15 mouse cellular contexts compared by ENCODE assay signal in genomic region chr9:28937980-28938379, GRCm38 (mm10).
DNase-seq lines count a peak whose midpoint lies in the region; ATAC-seq and TF ChIP-seq lines count a peak whose summit lies in the region.
"Had no signal": no experiment of that assay in that cellular context is flagged by ENCODE, and none has a peak within 500 bp of the region (broad histone marks: within the 10 kb centered on the region; RNA-seq: fewer than 3 reads in every experiment).

No protein-coding gene starts in this region.

- TF ChIP-seq EP300 in ES-Bruce4 (IDR thresholded peaks at IDR 0.05; ENCODE audit: insufficient read depth, low read depth, low read length), result no peak

- H3K4me1 ChIP-seq in hindbrain, embryonic 10.5 days (replicated peaks), result no peaks in the 10 kb centered on the region
- H3K4me1 ChIP-seq in hindbrain, embryonic 16.5 days (ENCODE audit: control insufficient read depth, insufficient read depth, low read depth, low read length), result no peaks in the 10 kb centered on the region
- no peaks in the 10 kb centered on the region for H3K4me1 ChIP-seq in ES-Bruce4 (ENCODE audit: control insufficient read depth, insufficient read depth, low read length)
- H3K4me1 ChIP-seq: neural tube, embryonic 12.5 days had no signal

- TF ChIP-seq CTCF in ES-Bruce4 (IDR thresholded peaks at IDR 0.05; ENCODE audit: low read depth, low read length), result peak; percentile 2

- 64% methylated on average over 2 of the region's 2 CpGs for WGBS in hindbrain, embryonic 10.5 days
- 70% methylated on average over 2 of the region's 2 CpGs for WGBS in hindbrain, embryonic 16.5 days

- H3K27me3 ChIP-seq in hindbrain, embryonic 10.5 days (ENCODE audit: insufficient read depth, poor library complexity, severe bottlenecking), result no peaks in the 10 kb centered on the region
- H3K27me3 ChIP-seq in hindbrain, embryonic 16.5 days (replicated peaks; ENCODE audit: control insufficient read depth, insufficient read depth, low read length), result no peaks in the 10 kb centered on the region
- no peaks in the 10 kb centered on the region for H3K27me3 ChIP-seq in ES-Bruce4 (ENCODE audit: control insufficient read depth, insufficient read depth, low read length, poor library complexity, severe bottlenecking)
- H3K27me3 ChIP-seq: neural tube, embryonic 12.5 days had no signal

- no peak for TF ChIP-seq POLR2A in ES-Bruce4 (IDR thresholded peaks at IDR 0.05; ENCODE audit: insufficient read depth, low read length)

- H3K36me3 ChIP-seq in hindbrain, embryonic 10.5 days, result no peaks in the 10 kb centered on the region
- H3K36me3 ChIP-seq in hindbrain, embryonic 16.5 days (ENCODE audit: control insufficient read depth, insufficient read depth, low read length), result no peaks in the 10 kb centered on the region
- no peaks in the 10 kb centered on the region for H3K36me3 ChIP-seq in ES-Bruce4 (ENCODE audit: control insufficient read depth, insufficient read depth, low read length, poor library complexity, severe bottlenecking)
- H3K36me3 ChIP-seq: neural tube, embryonic 12.5 days had no signal

- no peak overlapping the region for H3K4me3 ChIP-seq in hindbrain, embryonic 10.5 days
- H3K4me3 ChIP-seq in hindbrain, embryonic 16.5 days (ENCODE audit: low read length), result no peak overlapping the region
- H3K4me3 ChIP-seq in ES-Bruce4 (ENCODE audit: low read depth, low read length), result no peak overlapping the region
- H3K4me3 ChIP-seq: erythroblast, embryonic 14.5 days; neural tube, embryonic 12.5 days had no signal

- no peaks in the 10 kb centered on the region for H3K9me3 ChIP-seq in hindbrain, embryonic 10.5 days
- no peaks in the 10 kb centered on the region for H3K9me3 ChIP-seq in hindbrain, embryonic 16.5 days (ENCODE audit: control insufficient read depth, low read length)
- no peaks in the 10 kb centered on the region for H3K9me3 ChIP-seq in ES-Bruce4 (replicated peaks; ENCODE audit: control insufficient read depth, insufficient read depth, low read length, poor library complexity, severe bottlenecking)
- H3K9me3 ChIP-seq: neural tube, embryonic 12.5 days had no signal

- DNase-seq in hindbrain, embryonic 10.5 days (ENCODE audit: low spot score), result peak; percentile 3
- peak; percentile 10 for DNase-seq in cerebellum, adult 9-11 months
- DNase-seq in left cerebral cortex, adult 9 months (ENCODE audit: low spot score in 2 of 2), result peak; percentile 23 to 36
- DNase-seq in lung, postnatal 10 days, result no peak
- DNase-seq: gastrocnemius, postnatal 25 days; heart, postnatal 14 days; spleen, adult 18-20 months; thymus, postnatal 14 days had no signal

- ATAC-seq in hindbrain, embryonic 16.5 days, result no peak
- no peak for ATAC-seq in megakaryocyte, adult 5-6 weeks (ENCODE audit: poor library complexity, severe bottlenecking)
- ATAC-seq in inflammation-experienced regulatory T-cells, adult 6 months, result no peak
- ATAC-seq: activated CD4-positive, CD25-positive, alpha-beta regulatory T cell, adult 4 months had no signal

- no peak overlapping the region for H3K27ac ChIP-seq in hindbrain, embryonic 10.5 days
- no peak overlapping the region for H3K27ac ChIP-seq in hindbrain, embryonic 16.5 days (ENCODE audit: low read depth, low read length)
- H3K27ac ChIP-seq in ES-Bruce4 (ENCODE audit: insufficient read depth, low read length), result no peak overlapping the region
- H3K27ac ChIP-seq: neural tube, embryonic 12.5 days had no signal

- H3K4me2 ChIP-seq in hindbrain, embryonic 16.5 days (ENCODE audit: low read length), result no peak overlapping the region
- H3K4me2 ChIP-seq: neural tube, embryonic 12.5 days had no signal

- no peak overlapping the region for H3K9ac ChIP-seq in hindbrain, embryonic 16.5 days (ENCODE audit: low read depth, low read length)
- no peak overlapping the region for H3K9ac ChIP-seq in ES-Bruce4 (ENCODE audit: low read depth, poor library complexity, severe bottlenecking)
- H3K9ac ChIP-seq: neural tube, embryonic 12.5 days had no signal
